Comparison of ENCODE assay signal across 8 mouse cellular contexts in the genomic region with DNA sequence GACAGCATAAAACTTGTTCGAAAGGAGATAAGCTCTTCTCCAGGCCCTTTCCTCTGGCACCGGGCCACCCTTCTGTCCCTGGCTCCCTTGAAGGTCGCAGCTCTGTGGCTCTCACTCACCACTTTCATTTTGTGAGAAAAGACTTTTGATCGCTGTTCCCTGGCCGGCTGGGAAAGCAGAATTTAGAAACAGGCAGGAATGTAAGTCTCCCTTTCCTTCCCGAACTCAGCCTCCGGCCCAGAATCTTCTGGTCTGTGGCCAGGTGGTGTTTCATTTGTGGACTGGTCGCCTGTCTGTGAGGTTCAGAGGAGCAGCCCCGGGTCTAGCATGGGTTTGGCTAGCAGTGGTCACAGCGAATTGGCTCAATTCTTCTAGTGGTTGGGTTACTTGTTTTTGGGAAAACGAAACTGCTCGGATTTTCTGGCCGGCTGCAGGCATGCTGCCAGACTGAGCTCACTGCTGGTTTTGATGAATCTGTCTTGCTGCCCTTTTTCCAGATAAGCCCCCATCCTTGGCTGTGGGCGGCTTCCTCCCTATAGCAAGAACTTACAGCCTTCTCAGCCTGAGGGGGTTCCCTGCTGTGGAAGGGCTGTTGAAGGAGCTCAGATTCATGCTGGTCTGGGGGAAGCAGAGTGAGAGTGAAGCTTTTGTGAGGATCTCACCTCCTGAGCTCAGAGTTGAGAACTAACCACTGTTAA. TPM values are rescaled to one million over a fixed set of nuclear protein-coding genes. Genes with fewer than 3 reads are reported as not detected.
DNase-seq lines count a peak whose midpoint lies in the region; ATAC-seq and TF ChIP-seq lines count a peak whose summit lies in the region.

A gene (minus strand): TSS at position 362 of the 698 bp plus-strand sequence.

- ATAC-seq in inflammation-experienced regulatory T-cells, adult 6 months = peak; percentile 42
- ATAC-seq in limb, embryonic 11.5 days (ENCODE audit: insufficient number of reproducible peaks, low FRiP score, low TSS enrichment, low read depth) = no peak

- H3K9ac ChIP-seq in limb, embryonic 11.5 days (ENCODE audit: low read length) = peak within 1 kb of the TSS; percentile 53; the same call in 1 of the 2 replicates

- peak within 1 kb of the TSS; percentile 28 for H3K4me3 ChIP-seq in limb, embryonic 11.5 days (ENCODE audit: low read depth, low read length)
- H3K4me3 ChIP-seq in midbrain, embryonic 10.5 days = peak within 1 kb of the TSS; percentile 49
- peak within 1 kb of the TSS; percentile 73 for H3K4me3 ChIP-seq in small intestine, adult 2 months (ENCODE audit: low read depth, low read length)

- H3K4me2 ChIP-seq in limb, embryonic 11.5 days (ENCODE audit: low read depth, severe bottlenecking) = peak within 1 kb of the TSS; percentile 44

- TF ChIP-seq CTCF in small intestine, adult 2 months (IDR thresholded peaks at IDR 0.05; ENCODE audit: extremely low read depth, insufficient read length, insufficient replicate concordance, low read depth, low read length) = no peak

- H3K36me3 ChIP-seq in limb, embryonic 11.5 days (ENCODE audit: control insufficient read depth, insufficient read depth, low read length) = no peaks in the 10 kb centered on the region
- H3K36me3 ChIP-seq in midbrain, embryonic 10.5 days = no peaks in the 10 kb centered on the region
- H3K36me3 ChIP-seq in small intestine, adult 2 months (ENCODE audit: control insufficient read depth, insufficient read depth, low read length) = no peaks in the 10 kb centered on the region

- peak; percentile 15 for DNase-seq in right cerebral cortex, adult 18-20 months
- DNase-seq in right cerebral cortex, postnatal 36 days (ENCODE audit: low spot score in 2 of 2) = no peak
- peak; percentile 19 to 25 for DNase-seq in cerebellum, postnatal 36 days
- peak; percentile 36 for DNase-seq in gastrocnemius, postnatal 25 days
- peak; percentile 57 for DNase-seq in limb, embryonic 11.5 days (ENCODE audit: low spot score)
- peak; percentile 50 for DNase-seq in midbrain, embryonic 10.5 days (ENCODE audit: low spot score)

- 0 out of 2 replicates have a peak, but pooled peaks cover 3% of the 10 kb centered on the region for H3K4me1 ChIP-seq in limb, embryonic 11.5 days (ENCODE audit: control insufficient read depth, insufficient read depth, low read length)
- H3K4me1 ChIP-seq in midbrain, embryonic 10.5 days = peaks cover 25% of the 10 kb centered on the region
- peaks cover 5% of the 10 kb centered on the region; the same call in 1 of the 2 replicates for H3K4me1 ChIP-seq in small intestine, adult 2 months (ENCODE audit: control insufficient read depth, insufficient read depth, insufficient read length, low read length)

- TF ChIP-seq POLR2A in small intestine, adult 2 months (IDR thresholded peaks at IDR 0.05; ENCODE audit: low read depth, low read length) = no peak

- 6% methylated on average over 14 of the region's 14 CpGs for WGBS in limb, embryonic 11.5 days
- 11% methylated on average over 14 of the region's 14 CpGs for WGBS in midbrain, embryonic 10.5 days
- WGBS in small intestine, adult 2 months = 2% methylated on average over 14 of the region's 14 CpGs

- no peaks in the 10 kb centered on the region for H3K27me3 ChIP-seq in limb, embryonic 11.5 days (ENCODE audit: control insufficient read depth, insufficient read depth, low read length)
- peaks cover 37% of the 10 kb centered on the region for H3K27me3 ChIP-seq in midbrain, embryonic 10.5 days (ENCODE audit: low read depth, poor library complexity, severe bottlenecking)
- no peaks in the 10 kb centered on the region for H3K27me3 ChIP-seq in small intestine, adult 2 months (ENCODE audit: control insufficient read depth, insufficient read depth, low read length)

- H3K9me3 ChIP-seq in limb, embryonic 11.5 days (ENCODE audit: control insufficient read depth, low read length) = no peaks in the 10 kb centered on the region
- H3K9me3 ChIP-seq in midbrain, embryonic 10.5 days (replicated peaks) = no peaks in the 10 kb centered on the region

- H3K27ac ChIP-seq in limb, embryonic 11.5 days (replicated peaks; ENCODE audit: low read depth, low read length) = no peak within 1 kb of the TSS
- peak within 1 kb of the TSS; percentile 75 for H3K27ac ChIP-seq in midbrain, embryonic 10.5 days (replicated peaks)
- H3K27ac ChIP-seq in small intestine, adult 2 months (ENCODE audit: insufficient read depth, low read depth, low read length) = peak within 1 kb of the TSS; percentile 78

RNA-seq across cellular contexts. Expression of the gene that starts here (rescaled TPM):
- under 1 TPM; 0.20 to 0.59 TPM for total RNA-seq in gastrocnemius, postnatal 25 days (2021)
- 10 to 100 TPM; 23.0 to 30.8 (median 23.2) TPM for polyA plus RNA-seq in inflammation-experienced regulatory T-cells, adult 6 months (2017; shearing (Covaris generic))
- 11.8 and 14.3 TPM in 2 replicates for polyA plus RNA-seq in limb, embryonic 11.5 days (2014; fragmentation: Nextera tagmentation; extraction: Ambion mirVana)
- polyA plus RNA-seq in midbrain, embryonic 10.5 days (2016; fragmentation: Nextera tagmentation; extraction: Ambion mirVana) = 7.4 and 9.3 TPM in 2 replicates
- polyA plus RNA-seq in small intestine, adult 2 months (2012; rRNA removed) = 0.30 and 0.61 TPM in 2 replicates

Comparison
In these comparisons a context has a peak if more than half of its experiments do, and no peak if none do; other contexts are left out.
1. DNase-seq: peak in right cerebral cortex, adult 18-20 months (single experiment), cerebellum, postnatal 36 days (2 of 2), limb, embryonic 11.5 days (single experiment) and midbrain, embryonic 10.5 days (single experiment); none in right cerebral cortex, postnatal 36 days (0 of 2).
2. Peak in DNase-seq in gastrocnemius, postnatal 25 days; RNA of the gene not detected or under 1 TPM.
3. Peak in every context shown above with its lines, with median percentiles within 50 percentile points of each other: H3K4me3 ChIP-seq.